Mouse (Mus musculus) thymus, adult 2 months (tissue): ENCODE measurements around the gene Taf3. TPM values are rescaled to one million over a fixed set of nuclear protein-coding genes. Genes with fewer than 3 reads are reported as not detected.

Experiments
- DNase-seq: peaks from one replicate; pipeline ENCODE4 v3.0.0; 2021
- H3K27ac ChIP-seq: fragments of 200-500 bp; 2 replicates; pipeline ENCODE4 v1.5.1; 2012; ENCODE audit warnings: low read length, control low read depth; ENCODE audit not compliant: control insufficient read depth, insufficient read depth
- H3K27me3 ChIP-seq: fragments of 200-500 bp; 2 replicates; pipeline ENCODE4 v1.6.1; 2012; ENCODE audit warnings: mild to moderate bottlenecking, low read length, moderate library complexity, mixed read lengths; ENCODE audit not compliant: control insufficient read depth, insufficient read depth
- H3K36me3 ChIP-seq: fragments of 200-500 bp; 2 replicates; pipeline ENCODE4 v1.6.1; 2012; ENCODE audit warnings: mild to moderate bottlenecking, low read length, moderate library complexity; ENCODE audit not compliant: control insufficient read depth, insufficient read depth
- H3K4me1 ChIP-seq: fragments of 200-500 bp; replicated peaks from 2 replicates; pipeline ENCODE4 v1.6.1; 2012; ENCODE audit warnings: low read length; ENCODE audit not compliant: control insufficient read depth, insufficient read depth
- H3K4me3 ChIP-seq: fragments of 200-500 bp; 2 replicates; pipeline ENCODE4 v1.5.1; 2012; ENCODE audit warnings: mild to moderate bottlenecking, low read length, control low read depth, moderate library complexity; ENCODE audit not compliant: control insufficient read depth, insufficient read depth
- CTCF ChIP-seq: fragments of 200-500 bp; IDR thresholded peaks from 2 replicates; pipeline ENCODE4 v1.5.1; 2012; ENCODE audit warnings: mild to moderate bottlenecking, control low read depth, low read length, moderate library complexity, borderline replicate concordance; ENCODE audit not compliant: control insufficient read depth, poor library complexity, insufficient read depth; ENCODE audit errors: extremely low read depth
- POLR2A ChIP-seq: fragments of 200-500 bp; IDR thresholded peaks from 2 replicates; pipeline ENCODE4 v1.6.1; 2012; ENCODE audit warnings: mild to moderate bottlenecking, low read length, control low read depth, moderate library complexity; ENCODE audit not compliant: control insufficient read depth, poor library complexity, insufficient read depth; ENCODE audit errors: extremely low read depth
- WGBS: fragments of 180-500 bp; shearing (Covaris S2); methylation state at CpG from one replicate; pipeline ENCODE4 v1.1.7; 2018; 5-methylcytosine and 5-hydroxymethylcytosine counted together
- polyA plus RNA-seq: library from polyadenylated mRNA; depleted of rRNA; stranded (reverse); fragments of >200 nt; gene quantifications from 2 replicates; pipeline ENCODE4 v1.2.3, GENCODE M21; 2012

Taf3 gene
- polyA plus RNA-seq, 1 experiment: 10.0 TPM

GRCm38 (mm10) chr2:9879092-9879491 lies 169.3 kb downstream of the Taf3 start:
- Histone ChIP-seq H3K27ac (peak overlapping the region; percentile 75), H3K27me3 (peaks cover 28% of the 10 kb centered on the region), H3K4me3 (peak overlapping the region; percentile 99), H3K36me3 (peaks cover 9% of the 10 kb centered on the region), H3K4me1 (peaks cover 44% of the 10 kb centered on the region)
- under 1% methylated on average over 22 of the region's 22 CpGs for WGBS
- DNase-seq: no peak
- TF ChIP-seq POLR2A (no peak; the same call in 1 of the 2 replicates), CTCF (no peak)

GRCm38 (mm10) chr2:9878564-9879081 lies 169.8 kb downstream of the Taf3 start:
- TF ChIP-seq POLR2A: peak; percentile 74; the same call in 1 of the 2 replicates
- TF ChIP-seq CTCF: no peak
- peak overlapping the region; percentile 99 for H3K4me3 ChIP-seq
- H3K27me3 ChIP-seq: peaks cover 25% of the 10 kb centered on the region
- peaks cover 44% of the 10 kb centered on the region for H3K4me1 ChIP-seq
- DNase-seq: peak; percentile 84
- H3K27ac ChIP-seq: peak overlapping the region; percentile 75
- under 1% methylated on average over 31 of the region's 33 CpGs for WGBS
- peaks cover 14% of the 10 kb centered on the region for H3K36me3 ChIP-seq

- Histone ChIP-seq H3K36me3 (peaks cover 16% of the 10 kb centered on the region), H3K4me3 (peak overlapping the region; percentile 99), H3K27me3 (peaks cover 21% of the 10 kb centered on the region), H3K27ac (peak overlapping the region; percentile 74), H3K4me1 (peaks cover 42% of the 10 kb centered on the region)
- TF ChIP-seq POLR2A (no peak; the same call in 1 of the 2 replicates), CTCF (no peak)
- DNase-seq: peak; percentile 54
- whole genome bisulfite sequencing: 0% methylated on average over 19 of the region's 19 CpGs
Observed at GRCm38 (mm10) chr2:9877966-9878563, 170.3 kb downstream of the Taf3 start.

- H3K4me3 ChIP-seq: peak overlapping the region; percentile 99
- H3K36me3 ChIP-seq: peaks cover 16% of the 10 kb centered on the region
- peak overlapping the region; percentile 74 for H3K27ac ChIP-seq
- peaks cover 40% of the 10 kb centered on the region for H3K4me1 ChIP-seq
- peak; percentile 49 for DNase-seq
- WGBS: under 1% methylated on average over 35 of the region's 35 CpGs
- TF ChIP-seq POLR2A: 0 out of 2 replicates have a peak, but pooled peaks have one; percentile 36
- TF ChIP-seq CTCF: no peak
- peaks cover 14% of the 10 kb centered on the region for H3K27me3 ChIP-seq
Observed at GRCm38 (mm10) chr2:9877326-9877690, 171.1 kb downstream of the Taf3 start.

- peak overlapping the region; percentile 99 for H3K4me3 ChIP-seq
- H3K27me3 ChIP-seq: peaks cover 8% of the 10 kb centered on the region; the same call in 1 of the 2 replicates
- peaks cover 16% of the 10 kb centered on the region for H3K36me3 ChIP-seq
- WGBS: 2% methylated on average over 31 of the region's 31 CpGs
- TF ChIP-seq POLR2A (no peak), CTCF (0 out of 2 replicates have a peak, but pooled peaks have one; percentile 22)
- peaks cover 38% of the 10 kb centered on the region for H3K4me1 ChIP-seq
- peak overlapping the region; percentile 74 for H3K27ac ChIP-seq
- DNase-seq: peak; percentile 56
Observed at GRCm38 (mm10) chr2:9876621-9877325, 171.6 kb downstream of the Taf3 start.

GRCm38 (mm10) chr2:9875676-9876357 lies 172.6 kb downstream of the Taf3 start:
- 36% methylated on average over 12 of the region's 12 CpGs for WGBS
- DNase-seq: peak; percentile 63
- Histone ChIP-seq H3K27ac (peak overlapping the region; percentile 74), H3K36me3 (peaks cover 16% of the 10 kb centered on the region), H3K4me3 (peak overlapping the region; percentile 32), H3K27me3 (0 out of 2 replicates have a peak, but pooled peaks cover under 1% of the 10 kb centered on the region), H3K4me1 (peaks cover 39% of the 10 kb centered on the region)
- no peak for TF ChIP-seq CTCF
- TF ChIP-seq POLR2A: no peak
